Mouse (Mus musculus) monocyte, adult 2 months (primary cell): Measurements from ENCODE around the gene Gm14327.
"Not testable (repeated sequence)": the region's sequence is repeated elsewhere in the genome, so short reads cannot be mapped to it uniquely, and the experiment has no call there.

Experiments
- DNase-seq, 2 experiments: peaks; one replicate each; pipeline ENCODE4 v3.0.0; 2022; ENCODE audit warnings: low spot score in 2 of 2, low read depth in 1 of 2

The Gm14327 gene

DNA sequence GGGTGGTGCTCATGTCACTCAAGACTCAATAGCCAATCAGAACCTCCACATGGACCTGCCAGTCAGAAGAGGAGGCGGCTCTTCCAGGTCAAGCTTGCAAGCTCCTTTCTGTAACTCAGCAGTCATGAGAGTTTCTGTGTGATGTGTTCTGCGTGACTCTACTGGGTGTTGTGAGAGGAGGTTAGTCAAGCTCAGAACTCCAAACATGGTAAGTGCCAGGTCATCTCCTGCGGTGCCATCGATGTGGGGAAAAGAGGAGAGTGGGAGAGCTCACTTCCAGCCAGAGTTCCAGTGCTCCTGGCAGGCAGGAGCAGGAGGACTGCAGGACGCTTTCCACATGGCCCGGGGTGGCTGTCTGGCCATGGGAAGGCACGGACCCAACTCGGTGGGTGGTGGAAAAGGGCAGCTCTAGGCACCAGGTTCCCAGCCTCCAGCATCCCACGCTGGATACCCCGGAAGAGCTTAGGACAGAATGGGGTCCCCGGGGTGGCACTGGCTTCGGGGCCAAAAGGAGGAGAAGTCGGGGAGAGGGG lies at the start of gene Gm14327:
Gm14327 (plus strand) TSS at position 51 of the 533 bp plus-strand sequence.
- DNase-seq: not testable (repeated sequence)

DNA sequence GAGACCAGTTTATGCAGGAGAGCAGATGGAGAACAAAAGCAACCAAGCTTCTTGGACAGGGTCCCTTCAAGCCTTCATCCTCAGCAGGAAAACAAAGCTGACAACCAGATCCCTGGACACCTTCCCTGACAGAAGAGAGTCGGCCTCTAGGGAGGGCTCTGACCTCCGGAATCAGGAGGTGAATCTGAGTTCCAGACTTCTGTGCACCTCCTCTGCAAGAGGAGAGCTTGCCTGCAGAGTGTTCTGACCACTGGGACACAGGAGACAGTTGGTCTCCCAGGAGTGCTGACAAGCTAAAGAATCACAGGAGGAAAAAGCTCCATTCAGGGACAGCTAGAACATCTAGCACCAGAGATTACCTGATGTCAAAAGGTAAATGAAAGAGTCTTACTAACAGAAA lies 34.6 kb upstream of the Gm14327 start:
- DNase-seq: not testable (repeated sequence)

DNA sequence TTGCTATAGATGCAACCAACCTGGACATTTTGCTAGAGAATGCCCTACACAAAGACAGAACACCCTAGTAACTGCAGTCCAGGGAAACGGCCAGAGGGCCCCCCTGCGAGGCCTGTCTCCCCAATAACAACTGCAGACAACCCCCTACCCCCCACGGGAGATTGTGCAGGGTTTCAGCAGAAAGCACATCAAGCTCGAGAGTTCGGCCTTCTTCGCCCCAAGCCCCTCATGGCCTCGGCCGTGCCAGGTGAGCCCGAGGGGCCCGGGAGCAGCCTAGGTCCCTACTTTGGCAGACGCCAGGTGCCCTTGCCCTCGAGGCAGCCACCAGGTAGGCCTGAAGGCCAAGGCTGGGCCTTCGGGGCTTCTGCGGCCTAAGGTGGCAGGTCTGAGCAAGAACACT lies 9.2 kb upstream of the Gm14327 start:
- not testable (repeated sequence) for DNase-seq

DNA sequence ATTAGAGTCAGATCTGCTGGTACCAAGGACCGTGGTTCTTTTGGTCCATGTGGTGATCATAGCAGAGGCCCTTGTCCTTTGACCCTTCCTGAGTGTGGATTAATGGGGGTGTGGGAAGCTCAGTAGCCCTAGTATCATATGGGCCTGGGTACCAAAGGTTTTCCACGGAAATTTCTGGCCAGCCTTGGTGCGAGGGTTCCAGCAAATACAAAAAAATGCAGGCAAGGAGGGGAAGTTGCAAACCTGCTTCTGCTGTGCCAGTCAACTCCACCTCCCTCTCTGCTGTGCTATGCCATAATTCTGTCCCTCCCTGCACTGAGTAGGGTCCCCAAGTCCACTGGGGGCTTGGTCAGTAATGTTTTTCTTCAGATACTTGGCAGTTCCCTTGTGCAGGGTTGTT lies 1.3 kb downstream of the Gm14327 start:
- DNase-seq: not testable (repeated sequence)

DNA sequence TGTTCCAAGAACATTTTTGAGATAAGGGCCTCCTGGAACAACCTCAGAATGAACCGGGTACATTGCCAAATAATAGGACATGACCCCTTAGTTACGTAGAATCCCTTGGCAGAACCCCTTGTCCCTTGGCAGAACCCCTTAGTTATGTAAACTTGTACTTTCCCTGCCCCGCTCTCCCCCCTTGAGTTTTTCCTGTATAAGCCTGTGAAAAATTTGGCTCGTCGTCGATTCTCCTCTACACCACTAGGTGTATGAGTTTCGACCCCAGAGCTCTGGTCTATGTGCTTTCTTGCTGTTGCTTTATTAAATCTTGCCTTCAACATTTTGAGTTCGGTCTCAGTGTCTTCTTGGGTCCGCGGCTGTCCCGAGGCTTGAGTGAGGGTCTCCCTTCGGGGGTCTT lies 6.4 kb downstream of the Gm14327 start:
- not testable (repeated sequence) for DNase-seq

DNA sequence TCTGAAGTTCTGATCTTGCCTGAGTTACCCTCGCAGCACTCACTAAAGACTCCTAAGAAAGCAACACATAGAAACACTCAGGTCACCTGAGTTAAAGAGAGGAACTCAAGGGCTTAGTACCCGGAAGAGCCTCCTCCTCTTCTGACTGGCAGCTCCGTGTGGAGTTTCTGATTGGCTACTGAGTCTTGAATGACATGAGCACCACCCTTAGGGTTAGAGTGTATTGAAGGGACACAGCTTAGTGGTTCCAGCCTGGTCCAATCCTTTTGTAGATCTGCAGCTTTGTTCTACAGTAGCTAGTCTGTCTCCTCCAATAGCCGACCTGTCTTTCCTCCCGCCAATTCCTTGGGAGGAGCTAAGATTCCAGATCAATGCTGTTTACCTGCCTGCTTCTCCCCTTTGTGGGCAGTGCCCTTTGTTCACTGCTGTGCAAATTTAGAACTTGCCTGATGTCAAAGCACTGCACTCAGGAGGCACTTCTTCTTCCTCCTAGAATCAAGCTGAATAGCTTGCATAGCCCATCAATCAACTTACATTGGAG lies 28.7 kb downstream of the Gm14327 start, which contains the start of gene Zfp972:
Zfp972 (minus strand) TSS at position 51 of the 541 bp plus-strand sequence.
- not testable (repeated sequence) for DNase-seq
